Mouse (Mus musculus) megakaryocyte, embryonic 14.5 days (primary cell): ENCODE measurements around the gene Sycp2.

Source experiments
- FLI1 ChIP-seq: IDR thresholded peaks from 2 replicates; pipeline ENCODE4 v1.6.1; 2012; ENCODE audit warnings: low read length, inconsistent platforms, mixed read lengths
- GATA1 ChIP-seq: IDR thresholded peaks from 3 replicates; pipeline ENCODE4 v1.6.1; 2012; ENCODE audit warnings: mixed read lengths, low read length, inconsistent platforms, borderline replicate concordance

DNA sequence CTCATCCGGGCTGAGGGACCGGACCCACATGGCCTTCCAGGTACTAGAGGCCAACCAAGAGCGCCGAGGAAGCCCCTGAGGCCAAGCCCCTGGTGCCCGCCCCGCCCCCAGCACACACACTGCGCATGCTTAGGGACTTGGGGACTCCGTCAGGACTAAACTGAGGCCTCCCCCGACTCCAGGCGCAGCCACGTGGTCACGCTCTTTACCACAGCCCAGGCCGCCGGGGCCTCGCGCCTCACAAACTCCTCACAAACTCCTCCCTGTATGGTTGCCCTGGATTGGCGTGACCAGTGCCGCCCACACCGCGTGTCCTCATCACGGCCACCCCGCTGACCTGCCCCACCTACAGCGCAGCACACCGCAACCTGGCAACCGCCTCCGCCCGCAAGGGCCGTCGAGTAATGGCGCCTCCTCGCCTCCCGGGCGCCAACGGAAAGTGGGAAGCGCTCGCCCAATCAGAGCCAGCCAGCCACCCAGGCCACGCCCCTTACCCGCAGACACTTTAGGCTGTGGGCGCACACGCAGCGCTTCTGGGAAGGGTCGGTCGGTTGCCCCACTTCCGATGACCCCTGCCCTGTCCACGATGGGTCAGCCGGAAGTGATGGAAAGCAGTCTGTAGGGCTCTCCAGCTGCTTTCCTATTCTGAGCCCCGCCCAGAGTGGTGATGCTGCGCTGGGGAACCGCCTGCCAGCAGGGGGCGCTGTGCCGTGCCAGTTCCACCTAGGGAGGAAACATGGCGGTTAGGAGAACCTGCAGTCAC, at the start of gene Sycp2:
- TF ChIP-seq GATA1 (no peak), FLI1 (no peak)
